Mouse (Mus musculus) lung, postnatal 0 days (tissue): Measurements from ENCODE around the gene Siah3. TPM values are rescaled to one million over a fixed set of nuclear protein-coding genes. Genes with fewer than 3 reads are reported as not detected.

Experiments
- ATAC-seq: fragments of 200-750 bp; cut with Nextera tagmentation; 2 replicates; pipeline ENCODE4 v1.8.0; 2017; ENCODE audit warnings: moderate library complexity
- DNase-seq: peaks from one replicate; pipeline ENCODE4 v3.0.0-alpha.2; 2016; ENCODE audit warnings: low spot score
- H3K27ac ChIP-seq: fragments of 300-500 bp; sonication (generic); 2 replicates; pipeline ENCODE4 v1.5.1; 2014; ENCODE audit warnings: antibody characterized with exemption, mild to moderate bottlenecking, low read length, mixed read lengths
- H3K27me3 ChIP-seq: fragments of 300-500 bp; sonication (generic); replicated peaks from 2 replicates; pipeline ENCODE4 v1.6.1; 2014; ENCODE audit warnings: low read length, mixed read lengths; ENCODE audit not compliant: insufficient read depth
- H3K36me3 ChIP-seq: fragments of 300-500 bp; sonication (generic); 2 replicates; pipeline ENCODE4 v1.6.1; 2014; ENCODE audit warnings: low read length, mixed read lengths; ENCODE audit not compliant: insufficient read depth
- H3K4me1 ChIP-seq: fragments of 300-500 bp; sonication (generic); 2 replicates; pipeline ENCODE4 v1.6.1; 2014; ENCODE audit warnings: antibody characterized with exemption, low read depth, low read length, mixed read lengths; ENCODE audit not compliant: insufficient read depth
- H3K4me2 ChIP-seq: fragments of 300-500 bp; sonication (generic); replicated peaks from 2 replicates; pipeline ENCODE4 v1.6.1; 2014; ENCODE audit warnings: low read depth, mild to moderate bottlenecking, low read length, moderate library complexity, mixed read lengths
- H3K4me3 ChIP-seq: fragments of 300-500 bp; sonication (generic); 2 replicates; pipeline ENCODE4 v1.5.1; 2014; ENCODE audit warnings: low read depth, low read length
- H3K9ac ChIP-seq: fragments of 300-500 bp; sonication (generic); replicated peaks from 2 replicates; pipeline ENCODE4 v1.6.1; 2014; ENCODE audit warnings: low read depth, mild to moderate bottlenecking
- H3K9me3 ChIP-seq: fragments of 300-500 bp; sonication (generic); 2 replicates; pipeline ENCODE4 v1.6.1; 2016; ENCODE audit warnings: low read length, mixed read lengths
- CTCF ChIP-seq: IDR thresholded peaks from 2 replicates; pipeline ENCODE4 v1.5.1; 2016; ENCODE audit warnings: antibody characterized with exemption, mild to moderate bottlenecking
- EP300 ChIP-seq: IDR thresholded peaks from 2 replicates; pipeline ENCODE4 v1.6.1; 2016; ENCODE audit warnings: antibody characterized with exemption, mild to moderate bottlenecking, control low read depth
- WGBS: fragments of 180-500 bp; shearing (Covaris S2); extraction: QIAGEN DNeasy Blood & Tissue Kit; methylation state at CpG from one replicate; pipeline ENCODE4 v1.1.7; 2014; 5-methylcytosine and 5-hydroxymethylcytosine counted together
- polyA plus RNA-seq: library from polyadenylated mRNA; unstranded; fragments of >200 nt; fragmentation: Nextera tagmentation; extraction: Ambion mirVana; gene quantifications from 2 replicates; pipeline ENCODE4 v1.2.1, GENCODE M21; 2015

The Siah3 gene
- not detected in 2 replicates for polyA plus RNA-seq

GRCm38 (mm10) chr14:75455743-75456421, at the start of gene Siah3:
TSS of gene Siah3 (plus strand) at chr14:75455982.
- WGBS: 11% methylated on average over 18 of the region's 18 CpGs
- H3K4me2 ChIP-seq: peak within 1 kb of the TSS; percentile 48
- H3K4me1 ChIP-seq: 0 out of 2 replicates have a peak, but pooled peaks cover 3% of the 10 kb centered on the region
- ATAC-seq: no peak
- H3K9ac ChIP-seq: no peak within 1 kb of the TSS
- H3K27me3 ChIP-seq: no peaks in the 10 kb centered on the region; the same call in 1 of the 2 replicates
- TF ChIP-seq EP300: no peak
- TF ChIP-seq CTCF: no peak
- H3K27ac ChIP-seq: no peak within 1 kb of the TSS
- DNase-seq: no peak
- H3K4me3 ChIP-seq: peak within 1 kb of the TSS; percentile 10; the same call in 1 of the 2 replicates
- no peaks in the 10 kb centered on the region for H3K9me3 ChIP-seq
- H3K36me3 ChIP-seq: no peaks in the 10 kb centered on the region

DNA sequence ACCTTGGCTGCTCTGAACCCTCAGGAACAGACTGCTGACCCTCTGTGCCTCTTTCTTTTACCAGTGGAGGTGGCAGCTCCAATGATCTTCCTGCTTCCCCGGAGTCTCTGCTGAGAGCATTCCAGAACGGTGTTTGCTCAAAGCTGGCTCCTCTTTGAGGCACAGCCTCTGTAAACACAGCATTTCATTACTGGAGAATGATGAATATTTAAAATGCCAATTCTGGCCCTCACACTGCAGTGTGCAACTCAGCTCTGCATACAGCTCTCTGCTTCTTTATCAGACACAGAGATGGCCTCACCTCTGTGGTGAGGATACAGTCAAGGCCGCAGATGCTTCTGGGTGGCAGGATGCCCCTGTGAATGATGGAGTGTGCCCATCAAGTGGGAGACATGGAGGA, 46.0 kb upstream of the Siah3 start:
- Histone ChIP-seq H3K9me3 (no peaks in the 10 kb centered on the region), H3K4me1 (no peaks in the 10 kb centered on the region), H3K36me3 (no peaks in the 10 kb centered on the region), H3K27ac (no peak overlapping the region), H3K4me3 (no peak overlapping the region), H3K27me3 (no peaks in the 10 kb centered on the region), H3K4me2 (no peak overlapping the region), H3K9ac (no peak overlapping the region)
- no peak for ATAC-seq
- WGBS: 44% methylated on average over 3 of the region's 3 CpGs
- DNase-seq: no peak
- no peak for TF ChIP-seq CTCF
- TF ChIP-seq EP300: no peak

GRCm38 (mm10) chr14:75410392-75410791, 45.4 kb upstream of the Siah3 start:
- ATAC-seq: no peak

GRCm38 (mm10) chr14:75418721-75419120, 37.1 kb upstream of the Siah3 start:
- Histone ChIP-seq H3K4me1 (no peaks in the 10 kb centered on the region), H3K9ac (no peak overlapping the region), H3K36me3 (no peaks in the 10 kb centered on the region), H3K27ac (no peak overlapping the region), H3K27me3 (no peaks in the 10 kb centered on the region), H3K9me3 (no peaks in the 10 kb centered on the region), H3K4me2 (no peak overlapping the region), H3K4me3 (no peak overlapping the region)
- DNase-seq (no peak), ATAC-seq (no peak)
- no peak for TF ChIP-seq CTCF
- no peak for TF ChIP-seq EP300
- 75% methylated on average over 3 of the region's 3 CpGs for WGBS

More at GRCm38 (mm10) chr14:75410392-75410791, 45.4 kb upstream of the Siah3 start:
- no peaks in the 10 kb centered on the region for H3K27me3 ChIP-seq
- no peak for DNase-seq
- H3K4me2 ChIP-seq: no peak overlapping the region
- H3K4me3 ChIP-seq: no peak overlapping the region
- TF ChIP-seq CTCF (no peak), EP300 (no peak)
- H3K4me1 ChIP-seq: no peaks in the 10 kb centered on the region
- H3K36me3 ChIP-seq: no peaks in the 10 kb centered on the region
- no peak overlapping the region for H3K27ac ChIP-seq
- no peaks in the 10 kb centered on the region for H3K9me3 ChIP-seq
- H3K9ac ChIP-seq: no peak overlapping the region
- 70% methylated on average over 4 of the region's 4 CpGs for WGBS

DNA sequence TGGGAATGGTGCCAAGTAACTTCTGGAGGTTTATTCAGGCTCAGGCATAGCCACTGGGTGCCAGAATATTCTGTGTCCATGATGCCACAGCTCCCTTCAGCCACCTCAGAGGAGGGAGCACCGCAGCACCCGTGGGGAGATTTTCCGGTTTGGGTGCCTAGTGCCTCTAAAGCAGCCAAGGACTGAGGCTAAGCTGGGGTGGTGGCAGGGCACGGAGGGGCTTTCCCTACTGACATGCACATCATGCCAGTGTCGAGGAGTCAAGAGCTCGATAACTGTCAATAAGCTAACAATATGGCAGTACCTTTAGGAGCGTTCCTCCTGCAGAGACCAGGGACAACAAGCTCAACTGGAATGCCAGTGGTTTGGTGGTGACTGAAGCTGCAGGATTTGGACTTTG, 35.9 kb upstream of the Siah3 start:
- H3K27ac ChIP-seq: no peak overlapping the region
- no peak overlapping the region for H3K4me2 ChIP-seq
- H3K27me3 ChIP-seq: no peaks in the 10 kb centered on the region
- H3K4me3 ChIP-seq: no peak overlapping the region
- no peaks in the 10 kb centered on the region for H3K9me3 ChIP-seq
- 86% methylated on average over 7 of the region's 7 CpGs for WGBS
- ATAC-seq: no peak
- H3K9ac ChIP-seq: no peak overlapping the region
- no peaks in the 10 kb centered on the region for H3K4me1 ChIP-seq
- H3K36me3 ChIP-seq: no peaks in the 10 kb centered on the region
- DNase-seq: no peak
- no peak for TF ChIP-seq CTCF
- TF ChIP-seq EP300: no peak

DNA sequence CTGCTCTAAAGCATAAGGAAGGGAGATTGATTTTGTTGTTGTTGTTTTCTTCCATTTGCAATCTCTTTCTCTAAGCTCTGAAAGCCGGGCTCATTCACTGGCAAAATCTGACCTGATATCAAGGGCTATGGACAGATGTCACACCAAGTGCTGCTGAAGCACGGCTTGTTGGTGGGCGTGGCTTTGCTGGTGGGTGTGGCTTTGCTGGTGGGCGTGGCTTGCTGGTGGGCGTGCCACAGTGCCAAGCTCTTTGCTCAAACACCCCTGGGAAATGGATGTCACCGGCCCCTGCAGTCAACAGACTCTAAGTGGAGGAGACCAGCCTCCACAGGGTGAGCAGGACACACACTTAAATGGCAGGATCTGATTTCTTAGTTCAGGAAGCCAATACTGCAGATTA, 35.0 kb upstream of the Siah3 start:
- DNase-seq: no peak
- Histone ChIP-seq H3K36me3 (no peaks in the 10 kb centered on the region), H3K9me3 (no peaks in the 10 kb centered on the region), H3K9ac (no peak overlapping the region), H3K4me3 (no peak overlapping the region), H3K27me3 (no peaks in the 10 kb centered on the region), H3K27ac (no peak overlapping the region), H3K4me2 (no peak overlapping the region), H3K4me1 (no peaks in the 10 kb centered on the region)
- 51% methylated on average over 6 of the region's 6 CpGs for WGBS
- ATAC-seq: no peak
- TF ChIP-seq EP300: no peak
- no peak for TF ChIP-seq CTCF
